Mouse (Mus musculus) kidney, embryonic 15.5 days (tissue): ENCODE results near the gene Pnmal2. TPM values are rescaled to one million over a fixed set of nuclear protein-coding genes. Genes with fewer than 3 reads are reported as not detected.

Experiments used
- ATAC-seq: fragments of 200-750 bp; cut with Nextera tagmentation; replicated peaks from 2 replicates; pipeline ENCODE4 v1.8.0; 2017; ENCODE audit warnings: moderate TSS enrichment; ENCODE audit not compliant: low FRiP score
- H3K27ac ChIP-seq: fragments of 300-500 bp; sonication (generic); 2 replicates; pipeline ENCODE4 v1.5.1; 2015; ENCODE audit warnings: mild to moderate bottlenecking, inconsistent platforms
- H3K27me3 ChIP-seq: fragments of 300-500 bp; sonication (generic); 2 replicates; pipeline ENCODE4 v1.6.1; 2015; ENCODE audit warnings: inconsistent platforms
- H3K36me3 ChIP-seq: fragments of 300-500 bp; sonication (generic); 2 replicates; pipeline ENCODE4 v1.6.1; 2015; ENCODE audit warnings: inconsistent platforms
- H3K4me1 ChIP-seq: fragments of 300-500 bp; sonication (generic); 2 replicates; pipeline ENCODE4 v1.6.1; 2015; ENCODE audit warnings: inconsistent platforms
- H3K4me2 ChIP-seq: fragments of 300-500 bp; sonication (generic); 2 replicates; pipeline ENCODE4 v1.6.1; 2015; ENCODE audit warnings: moderate library complexity, mild to moderate bottlenecking, inconsistent platforms
- H3K4me3 ChIP-seq: fragments of 300-500 bp; sonication (generic); replicated peaks from 2 replicates; pipeline ENCODE4 v1.5.1; 2015; ENCODE audit warnings: mild to moderate bottlenecking, inconsistent platforms
- H3K9ac ChIP-seq: fragments of 300-500 bp; sonication (generic); 2 replicates; pipeline ENCODE4 v1.6.1; 2015; ENCODE audit warnings: mild to moderate bottlenecking, inconsistent platforms
- H3K9me3 ChIP-seq: fragments of 300-500 bp; sonication (generic); replicated peaks from 2 replicates; pipeline ENCODE4 v1.6.1; 2016; ENCODE audit warnings: inconsistent platforms
- WGBS: fragments of 180-500 bp; shearing (Covaris S2); methylation state at CpG from one replicate; pipeline ENCODE4 v1.1.7; 2015; ENCODE audit warnings: mixed read lengths; 5-methylcytosine and 5-hydroxymethylcytosine counted together
- polyA plus RNA-seq: library from polyadenylated mRNA; unstranded; fragments of >200 nt; fragmentation: Nextera tagmentation; extraction: Ambion mirVana; gene quantifications from 2 replicates; pipeline ENCODE4 v1.2.1, GENCODE M21; 2015

Gene Pnmal2
- polyA plus RNA-seq, 1 experiment from 2014 or later = 9.2 TPM

GRCm38 (mm10) chr7:16978173-16978572 is 33.7 kb downstream of the Pnmal2 start:
- 74% methylated on average over 6 of the region's 6 CpGs for WGBS
- no peak for ATAC-seq
- no peaks in the 10 kb centered on the region for H3K36me3 ChIP-seq
- no peak overlapping the region for H3K4me3 ChIP-seq
- no peaks in the 10 kb centered on the region; the same call in 1 of the 2 replicates for H3K27me3 ChIP-seq
- H3K9ac ChIP-seq = no peak overlapping the region
- H3K27ac ChIP-seq = no peak overlapping the region
- H3K4me2 ChIP-seq = no peak overlapping the region
- H3K9me3 ChIP-seq = no peaks in the 10 kb centered on the region
- peaks cover 19% of the 10 kb centered on the region for H3K4me1 ChIP-seq

- Histone ChIP-seq H3K27me3 (no peaks in the 10 kb centered on the region; the same call in 1 of the 2 replicates), H3K9me3 (no peaks in the 10 kb centered on the region), H3K4me2 (no peak overlapping the region), H3K9ac (no peak overlapping the region), H3K36me3 (no peaks in the 10 kb centered on the region), H3K4me3 (no peak overlapping the region), H3K4me1 (peaks cover 22% of the 10 kb centered on the region), H3K27ac (no peak overlapping the region)
- ATAC-seq = no peak
- WGBS = 82% methylated on average over 3 of the region's 3 CpGs
Observed at GRCm38 (mm10) chr7:16978593-16978992, 34.1 kb downstream of the Pnmal2 start.

- WGBS = 6% methylated on average over 12 of the region's 12 CpGs
Observed at GRCm38 (mm10) chr7:16980348-16980747, 35.9 kb downstream of the Pnmal2 start.

DNA sequence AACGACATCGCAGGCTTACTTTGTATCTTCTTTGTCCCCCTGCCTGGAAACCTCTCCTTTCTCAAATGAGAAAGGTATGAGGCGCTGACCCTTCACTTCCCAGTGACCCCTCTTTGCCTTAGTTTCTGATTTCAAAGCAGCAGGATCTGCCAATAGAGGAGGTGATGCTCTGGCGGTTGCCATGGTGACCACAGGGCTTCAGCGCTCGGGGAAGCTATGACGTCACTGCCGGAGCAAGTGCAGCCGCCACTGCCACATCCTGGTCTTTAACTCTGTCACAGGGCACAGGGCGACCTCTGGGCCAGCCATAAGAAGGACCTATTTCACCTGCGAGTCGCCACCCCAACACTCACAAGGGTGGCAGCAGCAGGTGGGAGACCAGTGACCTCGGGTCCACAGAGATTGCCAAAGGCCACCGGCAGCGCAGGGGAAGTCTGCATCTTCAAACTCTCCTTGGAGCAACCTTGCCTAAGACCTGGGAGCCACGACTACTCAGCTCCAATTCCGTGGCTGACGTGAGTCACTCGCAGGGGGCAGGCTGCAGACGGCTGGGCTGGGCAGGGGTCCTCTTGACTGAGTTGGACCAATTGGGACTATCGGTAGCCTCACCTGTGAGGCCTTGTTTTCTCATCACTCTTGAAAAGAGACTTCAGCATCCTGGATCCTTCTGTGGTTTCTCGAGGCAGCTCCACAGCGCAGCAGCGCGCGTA is 38.5 kb downstream of the Pnmal2 start, which contains the start of gene Gm42372:
Gene Gm42372, plus strand, starts transcription at position 228 of the 710 bp plus-strand sequence.
- WGBS = 25% methylated on average over 26 of the region's 26 CpGs
- no peak within 1 kb of the TSS for H3K27ac ChIP-seq
- no peaks in the 10 kb centered on the region for H3K9me3 ChIP-seq
- H3K36me3 ChIP-seq = no peaks in the 10 kb centered on the region
- ATAC-seq = no peak; the same call in 1 of the 2 replicates
- peaks cover 30% of the 10 kb centered on the region for H3K4me1 ChIP-seq
- H3K4me3 ChIP-seq = peak within 1 kb of the TSS; percentile 17; the same call in 1 of the 2 replicates
- H3K4me2 ChIP-seq = peak within 1 kb of the TSS; percentile 49
- H3K27me3 ChIP-seq = no peaks in the 10 kb centered on the region; the same call in 1 of the 2 replicates
- no peak within 1 kb of the TSS for H3K9ac ChIP-seq

More at GRCm38 (mm10) chr7:16980348-16980747, 35.9 kb downstream of the Pnmal2 start:
- H3K27me3 ChIP-seq = no peaks in the 10 kb centered on the region; the same call in 1 of the 2 replicates
- H3K36me3 ChIP-seq = no peaks in the 10 kb centered on the region
- peak overlapping the region; percentile 79 for H3K27ac ChIP-seq
- peak overlapping the region; percentile 31 for H3K4me3 ChIP-seq
- peak; percentile 66 for ATAC-seq
- peak overlapping the region; percentile 56 for H3K4me2 ChIP-seq
- H3K4me1 ChIP-seq = peaks cover 22% of the 10 kb centered on the region
- H3K9me3 ChIP-seq = no peaks in the 10 kb centered on the region
- peak overlapping the region; percentile 35; the same call in 1 of the 2 replicates for H3K9ac ChIP-seq

GRCm38 (mm10) chr7:16987541-16988149 is 43.2 kb downstream of the Pnmal2 start:
- H3K9me3 ChIP-seq = no peaks in the 10 kb centered on the region
- no peak for ATAC-seq
- H3K9ac ChIP-seq = no peak overlapping the region
- no peak overlapping the region for H3K4me3 ChIP-seq
- H3K4me2 ChIP-seq = no peak overlapping the region
- H3K4me1 ChIP-seq = peaks cover 55% of the 10 kb centered on the region
- H3K36me3 ChIP-seq = no peaks in the 10 kb centered on the region
- H3K27me3 ChIP-seq = no peaks in the 10 kb centered on the region; the same call in 1 of the 2 replicates
- 30% methylated on average over 7 of the region's 7 CpGs for WGBS
- H3K27ac ChIP-seq = peak overlapping the region; percentile 62; the same call in 1 of the 2 replicates

- Histone ChIP-seq H3K27ac (peak overlapping the region; percentile 62), H3K36me3 (no peaks in the 10 kb centered on the region), H3K9me3 (no peaks in the 10 kb centered on the region), H3K4me1 (peaks cover 52% of the 10 kb centered on the region), H3K9ac (no peak overlapping the region), H3K27me3 (no peaks in the 10 kb centered on the region; the same call in 1 of the 2 replicates), H3K4me3 (no peak overlapping the region), H3K4me2 (no peak overlapping the region)
- 0 out of 2 replicates have a peak, but pooled peaks have one; percentile 10 for ATAC-seq
- WGBS = 22% methylated on average over 3 of the region's 3 CpGs
Observed at GRCm38 (mm10) chr7:16988405-16988804, 43.9 kb downstream of the Pnmal2 start.

- H3K4me1 ChIP-seq = peaks cover 59% of the 10 kb centered on the region
- H3K9me3 ChIP-seq = no peaks in the 10 kb centered on the region
- H3K9ac ChIP-seq = no peak overlapping the region
- ATAC-seq = no peak
- H3K36me3 ChIP-seq = no peaks in the 10 kb centered on the region
- H3K27me3 ChIP-seq = no peaks in the 10 kb centered on the region
- 29% methylated on average over 15 of the region's 15 CpGs for WGBS
- no peak overlapping the region for H3K4me3 ChIP-seq
- peak overlapping the region; percentile 95 for H3K27ac ChIP-seq
- peak overlapping the region; percentile 20; the same call in 1 of the 2 replicates for H3K4me2 ChIP-seq
Observed at GRCm38 (mm10) chr7:16990006-16990744, 45.7 kb downstream of the Pnmal2 start.

DNA sequence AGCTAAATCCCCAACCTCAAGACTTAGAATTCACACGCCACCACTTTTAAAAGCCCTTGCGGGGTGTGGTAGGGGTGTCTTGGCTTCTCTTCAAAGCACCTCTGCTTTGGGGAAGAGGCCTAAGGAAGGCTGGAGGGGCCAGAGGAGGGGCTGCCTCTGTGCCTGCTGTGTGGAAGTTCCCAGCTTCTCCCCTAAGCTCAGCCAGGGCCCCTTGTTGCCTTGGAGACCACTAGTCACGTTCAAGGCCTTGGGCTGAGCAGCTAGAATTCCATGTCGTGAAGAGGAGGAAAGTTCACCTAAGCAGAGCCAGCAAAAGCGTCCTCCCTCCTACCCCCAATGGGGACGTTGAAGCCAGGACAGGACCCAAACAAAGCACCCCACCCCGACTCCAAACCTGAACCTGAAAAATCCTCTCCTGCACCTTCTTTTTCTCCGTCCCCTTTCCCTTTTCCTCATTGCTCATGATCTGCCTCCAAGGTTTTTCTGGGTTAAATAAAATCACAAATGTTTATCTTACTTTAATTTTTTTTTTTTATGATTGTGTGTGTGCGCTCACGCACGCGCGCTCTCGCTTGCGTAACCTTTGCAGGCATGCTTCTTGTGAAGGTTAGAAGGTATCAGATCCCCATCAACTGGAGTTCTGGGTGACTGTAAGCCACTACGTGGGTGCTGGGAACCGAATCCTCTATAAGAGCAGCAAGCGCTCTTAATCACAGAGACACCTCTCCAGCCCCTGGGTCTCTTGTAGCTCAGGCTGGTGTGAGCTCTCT is 47.4 kb downstream of the Pnmal2 start:
- peak; percentile 85 for ATAC-seq
- peak overlapping the region; percentile 12 for H3K4me3 ChIP-seq
- H3K4me2 ChIP-seq = peak overlapping the region; percentile 45
- H3K9ac ChIP-seq = 0 out of 2 replicates have a peak overlapping the region, but pooled peaks have one; percentile 25
- H3K36me3 ChIP-seq = peaks cover 7% of the 10 kb centered on the region; the same call in 1 of the 2 replicates
- H3K27ac ChIP-seq = peak overlapping the region; percentile 95
- H3K9me3 ChIP-seq = no peaks in the 10 kb centered on the region
- H3K27me3 ChIP-seq = no peaks in the 10 kb centered on the region
- WGBS = 29% methylated on average over 18 of the region's 18 CpGs
- H3K4me1 ChIP-seq = peaks cover 74% of the 10 kb centered on the region

DNA sequence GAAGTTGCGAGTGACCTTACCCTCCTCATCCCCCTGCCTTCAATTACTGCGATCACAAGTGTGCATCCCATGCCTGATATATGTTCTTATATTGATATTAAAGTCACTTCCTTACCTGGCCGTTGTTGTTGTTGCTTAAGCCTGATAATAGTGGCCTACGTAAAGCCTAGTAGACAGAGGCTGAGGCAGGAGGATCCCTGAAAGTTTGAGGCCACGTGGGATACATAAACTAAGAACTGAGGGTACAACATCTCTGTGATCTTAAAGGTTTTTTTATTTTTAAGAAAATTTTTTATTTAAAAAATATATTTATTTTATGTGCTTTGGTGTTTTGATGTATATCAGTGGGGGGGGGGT is 47.9 kb downstream of the Pnmal2 start, which contains the start of gene Ccdc8:
Gene Ccdc8, plus strand, starts transcription at position 258 of the 357 bp plus-strand sequence.
- Histone ChIP-seq H3K4me2 (peak within 1 kb of the TSS; percentile 69), H3K27me3 (no peaks in the 10 kb centered on the region), H3K27ac (peak within 1 kb of the TSS; percentile 95), H3K36me3 (peaks cover 13% of the 10 kb centered on the region), H3K4me3 (peak within 1 kb of the TSS; percentile 65), H3K4me1 (peaks cover 78% of the 10 kb centered on the region), H3K9ac (0 out of 2 replicates have a peak within 1 kb of the TSS, but pooled peaks have one; percentile 25), H3K9me3 (no peaks in the 10 kb centered on the region)
- ATAC-seq = no peak
- WGBS = 89% methylated on average over 5 of the region's 5 CpGs

DNA sequence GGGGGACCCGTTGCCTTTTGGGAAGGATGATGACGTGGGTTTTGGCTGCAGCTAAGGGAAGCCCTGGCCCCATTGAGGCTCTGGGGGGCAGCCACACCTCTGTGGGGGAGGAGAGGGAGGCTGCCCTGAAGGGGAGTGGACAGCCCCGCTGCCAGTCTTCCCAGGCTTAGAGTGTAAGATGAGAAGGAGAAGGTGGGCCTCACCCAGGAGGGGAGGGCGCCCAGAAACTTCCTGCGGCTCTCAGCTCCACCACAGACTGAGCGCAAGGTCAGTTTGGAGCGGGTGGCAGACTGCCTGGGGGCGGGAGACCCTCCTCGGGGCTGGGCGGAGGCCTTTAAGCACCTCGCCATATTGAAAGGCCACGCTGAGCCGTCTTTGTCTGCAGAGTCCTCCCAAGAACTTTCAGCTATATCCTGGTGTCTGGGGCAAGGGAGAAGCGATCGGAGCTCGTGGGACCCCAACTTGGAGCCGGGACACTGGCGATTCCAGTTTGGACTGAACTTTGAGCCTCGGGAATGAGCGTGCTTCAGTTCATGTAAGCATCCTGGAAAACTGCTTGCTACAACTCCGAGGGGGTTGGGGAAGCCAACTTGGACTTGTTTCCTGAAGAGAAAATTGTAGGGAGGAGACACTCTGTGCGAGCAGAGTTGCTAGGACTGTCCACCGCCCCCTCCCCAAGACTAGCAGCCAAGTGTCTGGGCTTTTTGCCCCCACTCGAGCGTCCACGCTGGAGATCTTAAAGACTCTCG is 49.3 kb downstream of the Pnmal2 start:
- ATAC-seq = peak; percentile 95
- H3K4me1 ChIP-seq = peaks cover 71% of the 10 kb centered on the region
- H3K4me3 ChIP-seq = peak overlapping the region; percentile 65
- H3K36me3 ChIP-seq = peaks cover 27% of the 10 kb centered on the region
- no peaks in the 10 kb centered on the region for H3K9me3 ChIP-seq
- H3K27ac ChIP-seq = peak overlapping the region; percentile 93
- under 1% methylated on average over 27 of the region's 27 CpGs for WGBS
- H3K27me3 ChIP-seq = no peaks in the 10 kb centered on the region
- peak overlapping the region; percentile 69 for H3K4me2 ChIP-seq
- H3K9ac ChIP-seq = peak overlapping the region; percentile 77
